Mouse (Mus musculus): ENCODE results near the gene Aprt. TPM values are rescaled to one million over a fixed set of nuclear protein-coding genes. Genes with fewer than 3 reads are reported as not detected.

The Aprt gene
- polyA plus RNA-seq, 1 experiment: 261 TPM

DNA sequence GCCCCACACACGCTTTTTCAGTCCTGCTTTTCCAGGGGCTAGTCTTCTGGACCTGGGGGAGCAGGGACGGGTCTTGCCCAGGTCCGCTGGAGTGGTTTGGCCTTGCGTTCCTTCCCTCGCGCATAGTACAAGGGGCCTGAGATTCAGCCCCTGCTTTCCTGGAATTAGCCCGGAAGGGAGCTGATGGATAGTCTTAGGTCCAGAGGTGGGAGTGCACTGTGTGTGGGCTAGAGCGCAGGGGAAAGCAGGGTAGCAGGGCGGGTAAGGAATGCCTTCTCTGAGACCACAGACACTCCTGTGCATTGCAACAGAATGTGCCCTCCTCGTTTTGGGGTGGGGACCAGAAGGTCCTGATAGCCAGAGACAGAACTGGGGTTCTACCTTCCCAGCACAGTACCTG is 407 bp upstream of the Aprt start:
- peak overlapping the region; percentile 45 for H3K4me3 ChIP-seq
- TF ChIP-seq CEBPB (IDR thresholded peaks at IDR 0.05; ENCODE audit: insufficient read depth, poor library complexity, severe bottlenecking) (no peak), USF1 (IDR thresholded peaks at IDR 0.05; ENCODE audit: low read depth) (no peak), MYOD1 (IDR thresholded peaks at IDR 0.05; ENCODE audit: control insufficient read depth in 1 of 3, insufficient read length in 2 of 3, low read depth in 2 of 3) (no peak), POLR2AphosphoS2 (IDR thresholded peaks at IDR 0.05; ENCODE audit: insufficient read length, low read depth) (no peak), MAX (IDR thresholded peaks at IDR 0.05; ENCODE audit: low read depth) (no peak), REST (IDR thresholded peaks at IDR 0.05; ENCODE audit: insufficient read depth, insufficient read length) (no peak), TCF3 (IDR thresholded peaks at IDR 0.05; ENCODE audit: insufficient read length, low read depth) (no peak), TCF12 (IDR thresholded peaks at IDR 0.05; ENCODE audit: insufficient read depth, poor library complexity, severe bottlenecking) (no peak), POLR2A (IDR thresholded peaks at IDR 0.05; ENCODE audit: insufficient read length, low read depth) (no peak), MYOG (IDR thresholded peaks at IDR 0.05; ENCODE audit: control insufficient read depth in 1 of 3, insufficient read depth in 1 of 3, insufficient read length in 2 of 3, low read depth in 2 of 3) (no peak)
- peaks cover 11% of the 10 kb centered on the region for H3K79me2 ChIP-seq (ENCODE audit: control insufficient read depth, insufficient read depth)
- H3K36me3 ChIP-seq (ENCODE audit: control insufficient read depth, insufficient read depth): peaks cover 3% of the 10 kb centered on the region
- H3K4me2 ChIP-seq (ENCODE audit: low read depth): peak overlapping the region; percentile 84
- no peaks in the 10 kb centered on the region for H3K27me3 ChIP-seq (ENCODE audit: control insufficient read depth, insufficient read depth, insufficient read length)
- H3ac ChIP-seq (ENCODE audit: control insufficient read depth, insufficient read length): peak overlapping the region; percentile 69

DNA sequence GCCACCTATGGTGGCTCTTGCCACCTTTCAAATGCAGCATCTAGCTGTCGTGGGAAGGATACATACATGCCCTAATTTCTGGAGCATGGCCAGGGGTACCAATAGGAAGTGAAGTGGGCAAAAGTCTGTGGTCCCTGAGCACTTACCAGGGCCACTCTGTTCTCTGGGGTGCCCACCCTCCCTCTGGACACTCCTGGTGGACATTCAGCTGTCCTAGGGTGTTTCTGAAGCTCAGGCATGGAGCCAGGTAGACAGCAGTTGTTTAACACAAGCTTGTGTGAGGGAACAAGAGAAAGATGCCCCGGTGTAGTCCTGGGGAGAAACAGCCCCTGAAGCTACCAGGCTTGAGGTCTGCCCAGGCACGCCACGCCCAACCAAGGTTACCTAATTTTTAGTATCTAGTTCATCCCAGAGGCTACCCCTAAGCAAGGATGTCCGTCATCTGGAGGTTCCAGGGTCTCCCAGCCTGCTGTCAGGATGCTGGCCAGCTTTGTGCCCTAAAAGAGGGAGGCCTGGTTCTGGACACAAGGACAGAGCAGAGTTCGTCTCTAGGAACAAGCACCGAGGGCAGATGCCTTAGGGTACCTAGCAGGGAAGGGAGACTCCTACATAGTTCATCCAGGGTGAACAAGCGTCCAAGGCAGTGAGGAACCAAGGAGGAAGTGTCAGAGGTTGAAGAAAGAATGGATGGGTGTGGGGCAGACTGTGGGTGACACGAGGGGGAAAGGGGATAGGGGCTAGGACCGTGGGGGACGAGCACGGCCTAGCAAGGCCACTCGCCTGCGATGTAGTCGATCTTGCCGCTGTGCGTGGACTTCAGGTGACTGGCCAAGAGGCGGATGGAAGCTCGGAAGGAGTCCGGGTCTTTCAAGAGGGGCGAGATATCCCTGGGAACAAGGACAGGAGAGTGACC is 718 bp downstream of the Aprt start:
- Histone ChIP-seq H3ac (ENCODE audit: control insufficient read depth, insufficient read length) (peak overlapping the region; percentile 69), H3K27me3 (ENCODE audit: control insufficient read depth, insufficient read depth, insufficient read length) (no peaks in the 10 kb centered on the region), H3K79me2 (ENCODE audit: control insufficient read depth, insufficient read depth) (peaks cover 11% of the 10 kb centered on the region), H3K36me3 (ENCODE audit: control insufficient read depth, insufficient read depth) (peaks cover 3% of the 10 kb centered on the region), H3K4me3 (peak overlapping the region; percentile 45), H3K4me2 (ENCODE audit: low read depth) (peak overlapping the region; percentile 84)
- TF ChIP-seq MYOG (IDR thresholded peaks at IDR 0.05; ENCODE audit: control insufficient read depth in 1 of 3, insufficient read depth in 1 of 3, insufficient read length in 2 of 3, low read depth in 2 of 3) (no peak), SRF (IDR thresholded peaks at IDR 0.05; ENCODE audit: control insufficient read depth, insufficient read length, low read depth) (no peak), POLR2A (IDR thresholded peaks at IDR 0.05; ENCODE audit: insufficient read length, low read depth) (no peak)

DNA sequence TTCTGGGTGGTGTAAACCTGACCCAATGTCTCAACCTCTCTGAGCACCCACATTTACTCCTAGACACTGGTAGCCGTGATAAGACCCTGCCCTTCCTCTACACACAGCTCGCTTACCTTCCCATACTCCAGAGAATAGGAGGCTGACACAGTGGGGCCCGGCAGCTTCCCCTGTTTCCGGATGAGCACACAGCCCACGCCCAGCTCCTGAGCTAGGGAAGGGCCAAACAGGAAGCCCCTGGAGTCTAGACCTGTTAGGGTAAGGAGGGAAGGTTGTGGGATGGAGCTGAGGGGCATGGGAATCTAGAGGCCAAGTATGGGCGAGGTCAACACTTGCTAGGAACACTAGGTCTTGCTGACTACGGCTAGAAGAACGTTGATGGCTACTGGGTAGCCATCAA is 1.4 kb downstream of the Aprt start:
- H3K4me3 ChIP-seq: peak overlapping the region; percentile 45
- H3K27me3 ChIP-seq (ENCODE audit: control insufficient read depth, insufficient read depth, insufficient read length): no peaks in the 10 kb centered on the region
- H3K4me2 ChIP-seq (ENCODE audit: low read depth): peak overlapping the region; percentile 84
- peaks cover 11% of the 10 kb centered on the region for H3K79me2 ChIP-seq (ENCODE audit: control insufficient read depth, insufficient read depth)
- TF ChIP-seq TCF3 (IDR thresholded peaks at IDR 0.05; ENCODE audit: insufficient read length, low read depth) (no peak), MYOD1 (IDR thresholded peaks at IDR 0.05; ENCODE audit: control insufficient read depth in 1 of 3, insufficient read length in 2 of 3, low read depth in 2 of 3) (no peak), POLR2A (IDR thresholded peaks at IDR 0.05; ENCODE audit: insufficient read length, low read depth) (no peak), E2F4 (IDR thresholded peaks at IDR 0.05; ENCODE audit: insufficient read depth) (no peak), MYOG (IDR thresholded peaks at IDR 0.05; ENCODE audit: control insufficient read depth in 1 of 3, insufficient read depth in 1 of 3, insufficient read length in 2 of 3, low read depth in 2 of 3) (no peak), CEBPB (IDR thresholded peaks at IDR 0.05; ENCODE audit: insufficient read depth, poor library complexity, severe bottlenecking) (no peak), POLR2AphosphoS2 (IDR thresholded peaks at IDR 0.05; ENCODE audit: insufficient read length, low read depth) (no peak), REST (IDR thresholded peaks at IDR 0.05; ENCODE audit: insufficient read depth, insufficient read length) (no peak), SRF (IDR thresholded peaks at IDR 0.05; ENCODE audit: control insufficient read depth, insufficient read length, low read depth) (no peak), USF1 (IDR thresholded peaks at IDR 0.05; ENCODE audit: low read depth) (no peak), TCF12 (IDR thresholded peaks at IDR 0.05; ENCODE audit: insufficient read depth, poor library complexity, severe bottlenecking) (no peak), MAX (IDR thresholded peaks at IDR 0.05; ENCODE audit: low read depth) (no peak)
- H3K36me3 ChIP-seq (ENCODE audit: control insufficient read depth, insufficient read depth): peaks cover 3% of the 10 kb centered on the region
- H3ac ChIP-seq (ENCODE audit: control insufficient read depth, insufficient read length): no peak overlapping the region

DNA sequence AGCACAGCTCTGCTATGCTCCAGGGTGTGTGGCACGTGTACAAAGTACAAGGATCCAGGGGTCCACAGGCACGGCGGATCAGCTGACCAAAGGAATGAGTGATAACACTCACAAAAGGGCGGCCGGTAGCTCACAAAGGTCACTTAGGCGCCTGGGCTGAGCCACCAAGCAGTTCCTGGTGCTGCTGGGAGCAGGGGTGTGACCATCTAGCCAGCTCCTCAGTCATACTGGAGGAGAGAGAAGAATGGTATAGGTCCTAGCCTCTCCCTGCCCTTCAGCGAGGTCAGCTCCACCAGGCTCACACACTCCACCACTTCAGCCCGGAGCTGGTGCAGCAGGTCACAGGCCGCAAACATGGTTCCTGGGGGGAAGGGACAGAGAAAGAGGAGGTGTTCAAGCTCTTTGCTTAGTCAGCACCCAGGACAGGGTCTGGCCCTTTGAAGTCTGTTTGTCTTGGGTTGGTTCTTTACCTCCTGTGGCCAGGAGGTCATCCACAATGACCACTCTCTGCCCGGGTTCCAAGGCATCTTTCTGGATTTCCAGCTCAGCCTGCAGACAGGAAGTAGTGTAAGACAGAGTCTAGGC is 1.9 kb downstream of the Aprt start:
- Histone ChIP-seq H3K36me3 (ENCODE audit: control insufficient read depth, insufficient read depth) (peaks cover 5% of the 10 kb centered on the region), H3K4me3 (peak overlapping the region; percentile 45), H3K79me2 (ENCODE audit: control insufficient read depth, insufficient read depth) (peaks cover 16% of the 10 kb centered on the region), H3K27me3 (ENCODE audit: control insufficient read depth, insufficient read depth, insufficient read length) (no peaks in the 10 kb centered on the region), H3K4me2 (ENCODE audit: low read depth) (no peak overlapping the region), H3ac (ENCODE audit: control insufficient read depth, insufficient read length) (no peak overlapping the region)
- TF ChIP-seq E2F4 (IDR thresholded peaks at IDR 0.05; ENCODE audit: insufficient read depth) (no peak), TCF12 (IDR thresholded peaks at IDR 0.05; ENCODE audit: insufficient read depth, poor library complexity, severe bottlenecking) (no peak), POLR2A (IDR thresholded peaks at IDR 0.05; ENCODE audit: insufficient read length, low read depth) (no peak), REST (IDR thresholded peaks at IDR 0.05; ENCODE audit: insufficient read depth, insufficient read length) (no peak), USF1 (IDR thresholded peaks at IDR 0.05; ENCODE audit: low read depth) (no peak), POLR2AphosphoS2 (IDR thresholded peaks at IDR 0.05; ENCODE audit: insufficient read length, low read depth) (peak; percentile 15), MYOG (IDR thresholded peaks at IDR 0.05; ENCODE audit: control insufficient read depth in 1 of 3, insufficient read depth in 1 of 3, insufficient read length in 2 of 3, low read depth in 2 of 3) (no peak)

Data from myocyte (in vitro differentiated cells).